Mouse (Mus musculus): ENCODE measurements at regions not wholly inside any gene's neighbourhood (a gene's known extent, or its start where the extent isn't known, plus 50 kb on each side); places are given as distances from the start of the nearest gene placed in this dataset.

DNA sequence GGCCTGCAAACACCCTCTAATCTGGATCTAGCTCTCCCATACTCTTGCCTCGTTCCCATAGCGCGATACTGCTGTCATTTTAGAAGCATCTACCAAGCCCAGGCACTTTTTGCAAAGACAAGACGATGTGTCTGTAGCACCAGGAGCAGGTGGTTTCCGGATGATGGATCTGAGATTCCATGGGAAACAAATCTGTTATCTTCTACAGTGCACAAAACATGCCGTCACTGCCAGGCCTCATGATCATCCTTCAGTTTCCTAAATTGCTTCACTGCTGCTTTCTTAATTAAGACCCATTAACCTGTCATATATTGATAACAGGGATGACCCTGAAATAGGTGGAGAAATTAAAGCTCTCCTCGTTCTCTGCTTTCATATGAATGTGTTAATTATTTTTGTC, 232.9 kb downstream of the Zfp619 start:
- 94% methylated on average over 7 of the region's 7 CpGs for WGBS
- Histone ChIP-seq H3K27ac (ENCODE audit: low read depth, low read length) (no peak overlapping the region), H3K4me1 (replicated peaks; ENCODE audit: control insufficient read depth, insufficient read depth, low read length) (no peaks in the 10 kb centered on the region), H3K9me3 (ENCODE audit: control insufficient read depth, low read length) (no peaks in the 10 kb centered on the region), H3K27me3 (ENCODE audit: control insufficient read depth, insufficient read depth, low read length) (no peaks in the 10 kb centered on the region), H3K9ac (ENCODE audit: low read depth, low read length) (no peak overlapping the region), H3K4me2 (replicated peaks; ENCODE audit: low read depth, low read length) (no peak overlapping the region), H3K4me3 (ENCODE audit: low read depth, low read length) (no peak overlapping the region), H3K36me3 (ENCODE audit: control insufficient read depth, insufficient read depth, low read length) (no peaks in the 10 kb centered on the region)
- no peak for DNase-seq (ENCODE audit: low spot score)
- no peak for ATAC-seq (ENCODE audit: low FRiP score)

- no peaks in the 10 kb centered on the region for H3K4me1 ChIP-seq (replicated peaks; ENCODE audit: control insufficient read depth, insufficient read depth, low read length)
- H3K36me3 ChIP-seq (ENCODE audit: control insufficient read depth, insufficient read depth, low read length) = no peaks in the 10 kb centered on the region
- H3K27ac ChIP-seq (ENCODE audit: low read depth, low read length) = no peak overlapping the region
- ATAC-seq (ENCODE audit: low FRiP score) = no peak
- DNase-seq (ENCODE audit: low spot score) = no peak
- H3K4me2 ChIP-seq (replicated peaks; ENCODE audit: low read depth, low read length) = no peak overlapping the region
- no peaks in the 10 kb centered on the region for H3K9me3 ChIP-seq (ENCODE audit: control insufficient read depth, low read length)
- no peak overlapping the region for H3K9ac ChIP-seq (ENCODE audit: low read depth, low read length)
- H3K4me3 ChIP-seq (ENCODE audit: low read depth, low read length) = no peak overlapping the region
- H3K27me3 ChIP-seq (ENCODE audit: control insufficient read depth, insufficient read depth, low read length) = no peaks in the 10 kb centered on the region
- 74% methylated on average over 2 of the region's 2 CpGs for WGBS
These were observed 246.8 kb downstream of the Zfp619 start for GRCm38 (mm10) chr7:39764366-39764765.

- Histone ChIP-seq H3K4me2 (replicated peaks; ENCODE audit: low read depth, low read length) (no peak overlapping the region), H3K27me3 (ENCODE audit: control insufficient read depth, insufficient read depth, low read length) (no peaks in the 10 kb centered on the region), H3K9ac (ENCODE audit: low read depth, low read length) (no peak overlapping the region), H3K9me3 (ENCODE audit: control insufficient read depth, low read length) (no peaks in the 10 kb centered on the region), H3K4me1 (replicated peaks; ENCODE audit: control insufficient read depth, insufficient read depth, low read length) (no peaks in the 10 kb centered on the region), H3K4me3 (ENCODE audit: low read depth, low read length) (no peak overlapping the region), H3K36me3 (ENCODE audit: control insufficient read depth, insufficient read depth, low read length) (no peaks in the 10 kb centered on the region), H3K27ac (ENCODE audit: low read depth, low read length) (no peak overlapping the region)
- WGBS = 88% methylated on average over 5 of the region's 5 CpGs
- DNase-seq (ENCODE audit: low spot score) (no peak), ATAC-seq (ENCODE audit: low FRiP score) (no peak)
These were observed 247.5 kb downstream of the Zfp619 start for GRCm38 (mm10) chr7:39765094-39765493.

DNA sequence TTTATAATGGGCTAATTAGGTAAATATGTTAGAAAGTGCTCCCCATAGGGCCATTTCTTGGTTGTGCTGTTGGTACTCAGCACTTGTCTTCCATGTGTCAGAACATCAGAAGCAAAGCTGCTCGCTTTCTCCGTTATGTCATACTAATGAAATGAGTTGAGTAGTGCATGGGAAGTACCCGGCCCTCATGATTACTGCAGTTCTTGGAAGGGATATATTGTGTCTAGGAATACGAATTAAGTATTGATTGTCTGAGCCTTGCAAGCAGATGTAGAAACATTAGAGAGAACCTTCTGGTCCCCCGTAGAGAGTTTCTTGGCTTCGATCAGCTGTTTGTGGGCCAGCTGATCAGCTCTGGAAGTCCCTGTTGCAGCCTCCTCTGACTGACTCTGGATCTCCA, 255.7 kb downstream of the Zfp619 start:
- ATAC-seq (ENCODE audit: low FRiP score) = no peak
- H3K4me1 ChIP-seq (replicated peaks; ENCODE audit: control insufficient read depth, insufficient read depth, low read length) = no peaks in the 10 kb centered on the region
- no peak overlapping the region for H3K4me3 ChIP-seq (ENCODE audit: low read depth, low read length)
- no peaks in the 10 kb centered on the region for H3K9me3 ChIP-seq (ENCODE audit: control insufficient read depth, low read length)
- WGBS = 94% methylated on average over 6 of the region's 6 CpGs
- DNase-seq (ENCODE audit: low spot score) = no peak
- no peak overlapping the region for H3K27ac ChIP-seq (ENCODE audit: low read depth, low read length)
- H3K4me2 ChIP-seq (replicated peaks; ENCODE audit: low read depth, low read length) = no peak overlapping the region
- no peaks in the 10 kb centered on the region for H3K27me3 ChIP-seq (ENCODE audit: control insufficient read depth, insufficient read depth, low read length)
- no peaks in the 10 kb centered on the region for H3K36me3 ChIP-seq (ENCODE audit: control insufficient read depth, insufficient read depth, low read length)
- no peak overlapping the region for H3K9ac ChIP-seq (ENCODE audit: low read depth, low read length)

DNA sequence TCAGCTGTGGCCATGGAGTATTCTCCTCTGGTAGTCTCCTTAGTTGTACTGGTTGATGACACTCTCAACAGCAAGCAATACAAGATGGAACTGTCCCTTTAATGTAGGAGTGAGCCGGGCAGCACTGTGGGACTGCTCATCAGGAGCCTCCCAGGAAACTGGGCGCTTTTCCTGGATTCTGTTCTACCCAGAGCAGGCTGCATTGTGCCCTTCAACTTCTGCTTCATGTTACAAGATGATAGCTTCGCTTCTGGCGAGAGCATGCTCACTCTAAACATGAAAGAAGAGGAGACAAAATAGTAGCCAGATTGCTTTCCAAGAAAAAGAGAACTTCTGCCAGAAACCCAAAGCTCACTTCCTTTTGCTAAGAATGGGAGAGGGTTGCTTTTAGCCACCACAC, 271.8 kb downstream of the Zfp619 start:
- no peak overlapping the region for H3K4me2 ChIP-seq (replicated peaks; ENCODE audit: low read depth, low read length)
- H3K27me3 ChIP-seq (ENCODE audit: control insufficient read depth, insufficient read depth, low read length) = no peaks in the 10 kb centered on the region
- no peaks in the 10 kb centered on the region for H3K36me3 ChIP-seq (ENCODE audit: control insufficient read depth, insufficient read depth, low read length)
- DNase-seq (ENCODE audit: low spot score) (no peak), ATAC-seq (ENCODE audit: low FRiP score) (no peak)
- H3K4me3 ChIP-seq (ENCODE audit: low read depth, low read length) = no peak overlapping the region
- WGBS = 89% methylated on average over 4 of the region's 4 CpGs
- H3K4me1 ChIP-seq (replicated peaks; ENCODE audit: control insufficient read depth, insufficient read depth, low read length) = no peaks in the 10 kb centered on the region
- no peaks in the 10 kb centered on the region for H3K9me3 ChIP-seq (ENCODE audit: control insufficient read depth, low read length)
- H3K27ac ChIP-seq (ENCODE audit: low read depth, low read length) = no peak overlapping the region
- H3K9ac ChIP-seq (ENCODE audit: low read depth, low read length) = no peak overlapping the region

GRCm38 (mm10) chr7:39789880-39790279, 272.3 kb downstream of the Zfp619 start:
- 94% methylated on average over 4 of the region's 4 CpGs for WGBS
- Histone ChIP-seq H3K9me3 (ENCODE audit: control insufficient read depth, low read length) (no peaks in the 10 kb centered on the region), H3K9ac (ENCODE audit: low read depth, low read length) (no peak overlapping the region), H3K4me1 (replicated peaks; ENCODE audit: control insufficient read depth, insufficient read depth, low read length) (no peaks in the 10 kb centered on the region), H3K4me2 (replicated peaks; ENCODE audit: low read depth, low read length) (no peak overlapping the region), H3K36me3 (ENCODE audit: control insufficient read depth, insufficient read depth, low read length) (no peaks in the 10 kb centered on the region), H3K27me3 (ENCODE audit: control insufficient read depth, insufficient read depth, low read length) (no peaks in the 10 kb centered on the region), H3K4me3 (ENCODE audit: low read depth, low read length) (no peak overlapping the region), H3K27ac (ENCODE audit: low read depth, low read length) (no peak overlapping the region)
- no peak for ATAC-seq (ENCODE audit: low FRiP score)
- no peak for DNase-seq (ENCODE audit: low spot score)

DNA sequence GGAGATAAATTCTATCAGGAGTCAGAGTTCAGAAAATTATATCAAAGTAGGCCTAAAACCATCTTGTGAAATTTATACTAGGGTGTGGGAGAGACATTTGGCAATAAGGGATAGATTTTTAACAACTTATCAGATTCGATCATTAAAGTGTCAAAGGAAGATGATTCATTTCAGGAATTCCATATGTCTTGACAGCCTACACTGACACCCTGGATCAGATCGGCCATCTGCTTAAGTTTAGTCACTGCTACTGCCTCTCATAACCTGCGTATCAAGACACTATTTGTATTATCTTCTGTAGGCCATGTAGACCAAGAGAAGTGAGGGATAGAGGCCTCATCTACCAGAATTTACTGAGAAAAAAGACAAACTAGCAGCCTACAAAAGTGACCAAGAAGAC, 277.2 kb downstream of the Zfp619 start:
- ATAC-seq (ENCODE audit: low FRiP score) (no peak), DNase-seq (ENCODE audit: low spot score) (no peak)
- no peak overlapping the region for H3K4me3 ChIP-seq (ENCODE audit: low read depth, low read length)
- WGBS = 96% methylated on average over 3 of the region's 3 CpGs
- H3K9me3 ChIP-seq (ENCODE audit: control insufficient read depth, low read length) = no peaks in the 10 kb centered on the region
- H3K4me2 ChIP-seq (replicated peaks; ENCODE audit: low read depth, low read length) = no peak overlapping the region
- no peak overlapping the region for H3K27ac ChIP-seq (ENCODE audit: low read depth, low read length)
- H3K27me3 ChIP-seq (ENCODE audit: control insufficient read depth, insufficient read depth, low read length) = no peaks in the 10 kb centered on the region
- H3K4me1 ChIP-seq (replicated peaks; ENCODE audit: control insufficient read depth, insufficient read depth, low read length) = no peaks in the 10 kb centered on the region
- H3K9ac ChIP-seq (ENCODE audit: low read depth, low read length) = no peak overlapping the region
- H3K36me3 ChIP-seq (ENCODE audit: control insufficient read depth, insufficient read depth, low read length) = no peaks in the 10 kb centered on the region

- no peak overlapping the region for H3K9ac ChIP-seq (ENCODE audit: low read depth, low read length)
- DNase-seq (ENCODE audit: low spot score) (no peak), ATAC-seq (ENCODE audit: low FRiP score) (no peak)
- no peak overlapping the region for H3K4me2 ChIP-seq (replicated peaks; ENCODE audit: low read depth, low read length)
- 89% methylated on average over 3 of the region's 3 CpGs for WGBS
- no peak overlapping the region for H3K27ac ChIP-seq (ENCODE audit: low read depth, low read length)
- H3K9me3 ChIP-seq (ENCODE audit: control insufficient read depth, low read length) = no peaks in the 10 kb centered on the region
- no peak overlapping the region for H3K4me3 ChIP-seq (ENCODE audit: low read depth, low read length)
- no peaks in the 10 kb centered on the region for H3K4me1 ChIP-seq (replicated peaks; ENCODE audit: control insufficient read depth, insufficient read depth, low read length)
- no peaks in the 10 kb centered on the region for H3K27me3 ChIP-seq (ENCODE audit: control insufficient read depth, insufficient read depth, low read length)
- H3K36me3 ChIP-seq (ENCODE audit: control insufficient read depth, insufficient read depth, low read length) = no peaks in the 10 kb centered on the region
These were observed 286.7 kb downstream of the Zfp619 start for GRCm38 (mm10) chr7:39804276-39804675.

DNA sequence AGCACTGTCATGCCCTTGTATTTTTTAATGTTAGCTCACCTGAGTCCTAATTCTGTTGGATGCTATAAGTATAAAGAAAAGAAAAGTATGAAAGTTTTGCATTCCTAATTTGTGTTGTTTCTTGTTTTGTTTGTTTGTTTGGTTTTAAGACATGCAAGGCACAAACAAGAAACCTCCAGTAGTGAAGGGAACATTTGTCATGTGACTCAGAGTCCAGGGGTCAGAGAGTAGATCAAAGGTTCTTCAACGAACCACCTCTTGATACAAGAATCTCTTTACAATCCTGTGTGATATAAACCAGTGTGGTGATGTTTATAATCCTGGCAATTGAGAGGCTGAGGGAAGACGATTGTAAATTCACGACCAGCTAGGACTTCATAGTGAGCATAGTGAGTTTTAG, 300.5 kb downstream of the Zfp619 start:
- Histone ChIP-seq H3K27me3 (ENCODE audit: control insufficient read depth, insufficient read depth, low read length) (no peaks in the 10 kb centered on the region), H3K36me3 (ENCODE audit: control insufficient read depth, insufficient read depth, low read length) (no peaks in the 10 kb centered on the region), H3K9me3 (ENCODE audit: control insufficient read depth, low read length) (no peaks in the 10 kb centered on the region), H3K4me1 (replicated peaks; ENCODE audit: control insufficient read depth, insufficient read depth, low read length) (no peaks in the 10 kb centered on the region), H3K27ac (ENCODE audit: low read depth, low read length) (no peak overlapping the region), H3K9ac (ENCODE audit: low read depth, low read length) (no peak overlapping the region), H3K4me2 (replicated peaks; ENCODE audit: low read depth, low read length) (no peak overlapping the region), H3K4me3 (ENCODE audit: low read depth, low read length) (no peak overlapping the region)
- ATAC-seq (ENCODE audit: low FRiP score) = no peak
- 86% methylated on average over 3 of the region's 3 CpGs for WGBS
- DNase-seq (ENCODE audit: low spot score) = no peak
